Mouse (Mus musculus) hindbrain, embryonic 16.5 days (tissue): Measurements from ENCODE around the gene Zfp524. TPM values are rescaled to one million over a fixed set of nuclear protein-coding genes. Genes with fewer than 3 reads are reported as not detected.
"Not testable (repeated sequence)": the region's sequence is repeated elsewhere in the genome, so short reads cannot be mapped to it uniquely, and the experiment has no call there.

ENCODE experiments used
- ATAC-seq: fragments of 200-750 bp; cut with Nextera tagmentation; 2 replicates; pipeline ENCODE4 v1.8.0; 2017; ENCODE audit warnings: moderate TSS enrichment, moderate library complexity
- H3K27ac ChIP-seq: fragments of 300-500 bp; sonication (generic); 2 replicates; pipeline ENCODE4 v1.5.1; 2014; ENCODE audit warnings: low read depth, mild to moderate bottlenecking, control low read depth, low read length, moderate library complexity
- H3K27me3 ChIP-seq: fragments of 300-500 bp; sonication (generic); replicated peaks from 2 replicates; pipeline ENCODE4 v1.6.1; 2014; ENCODE audit warnings: low read length; ENCODE audit not compliant: control insufficient read depth, insufficient read depth
- H3K36me3 ChIP-seq: fragments of 300-500 bp; sonication (generic); 2 replicates; pipeline ENCODE4 v1.6.1; 2014; ENCODE audit warnings: mild to moderate bottlenecking, low read length, moderate library complexity, mixed read lengths; ENCODE audit not compliant: control insufficient read depth, insufficient read depth
- H3K4me1 ChIP-seq: fragments of 300-500 bp; sonication (generic); 2 replicates; pipeline ENCODE4 v1.6.1; 2014; ENCODE audit warnings: low read depth, low read length; ENCODE audit not compliant: control insufficient read depth, insufficient read depth
- H3K4me2 ChIP-seq: fragments of 300-500 bp; sonication (generic); 2 replicates; pipeline ENCODE4 v1.6.1; 2014; ENCODE audit warnings: mild to moderate bottlenecking, low read length, control low read depth, moderate library complexity
- H3K4me3 ChIP-seq: fragments of 300-500 bp; sonication (generic); 2 replicates; pipeline ENCODE4 v1.5.1; 2014; ENCODE audit warnings: mild to moderate bottlenecking, low read length, control low read depth, moderate library complexity
- H3K9ac ChIP-seq: fragments of 300-500 bp; sonication (generic); 2 replicates; pipeline ENCODE4 v1.6.1; 2014; ENCODE audit warnings: low read depth, mild to moderate bottlenecking, control low read depth, low read length, moderate library complexity
- H3K9me3 ChIP-seq: fragments of 300-500 bp; sonication (generic); 2 replicates; pipeline ENCODE4 v1.6.1; 2014; ENCODE audit warnings: mild to moderate bottlenecking, low read length, moderate library complexity; ENCODE audit not compliant: control insufficient read depth
- WGBS: fragments of 180-500 bp; shearing (Covaris S2); extraction: QIAGEN DNeasy Blood & Tissue Kit; methylation state at CpG from one replicate; pipeline ENCODE4 v1.1.7; 2014; 5-methylcytosine and 5-hydroxymethylcytosine counted together
- polyA plus RNA-seq: library from polyadenylated mRNA; unstranded; fragments of >200 nt; fragmentation: Nextera tagmentation; extraction: Ambion mirVana; gene quantifications from 2 replicates; pipeline ENCODE4 v1.2.1, GENCODE M21; 2015

Zfp524 gene
- polyA plus RNA-seq, 1 experiment from 2014 or later: 9.3 TPM

DNA sequence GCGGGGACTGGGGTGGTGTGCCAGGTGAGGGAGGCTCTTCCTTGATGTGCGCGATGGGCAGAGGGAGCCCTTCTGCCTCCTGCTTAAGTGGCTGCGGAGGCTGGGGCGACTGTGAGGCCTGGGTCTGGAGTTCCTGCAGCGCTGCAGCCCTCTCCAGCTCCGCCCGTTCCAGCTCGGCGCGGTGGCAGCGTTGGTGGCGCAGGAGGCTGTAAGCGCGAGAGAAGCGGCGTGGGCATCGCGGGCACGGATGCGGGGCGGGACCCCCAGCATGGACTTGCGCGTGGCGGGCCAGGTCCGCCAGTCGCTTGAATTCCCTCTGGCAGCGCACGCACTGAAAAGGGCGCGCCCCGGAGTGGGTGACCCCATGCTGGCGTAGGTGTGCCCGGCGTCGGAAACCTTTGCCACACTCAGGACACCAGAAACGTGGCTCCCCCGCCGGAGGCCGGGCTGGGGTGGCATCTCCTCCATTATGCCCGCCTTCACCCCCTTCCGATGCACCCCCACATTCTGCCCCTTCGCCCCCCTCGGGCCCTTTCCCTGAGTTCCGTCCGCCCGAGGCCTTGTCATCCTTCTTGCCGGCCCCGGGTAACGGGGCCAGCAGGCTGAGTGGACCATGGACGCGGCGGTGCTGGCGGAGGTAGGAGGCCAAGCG, 20.7 kb upstream of the Zfp524 start:
- Histone ChIP-seq H3K9ac (peak overlapping the region; percentile 43), H3K9me3 (peaks cover 5% of the 10 kb centered on the region; the same call in 1 of the 2 replicates), H3K4me1 (peaks cover 29% of the 10 kb centered on the region), H3K4me2 (peak overlapping the region; percentile 93), H3K36me3 (peaks cover 18% of the 10 kb centered on the region), H3K27ac (no peak overlapping the region), H3K27me3 (no peaks in the 10 kb centered on the region), H3K4me3 (peak overlapping the region; percentile 56)
- ATAC-seq: no peak
- 41% methylated on average over 55 of the region's 55 CpGs for WGBS

DNA sequence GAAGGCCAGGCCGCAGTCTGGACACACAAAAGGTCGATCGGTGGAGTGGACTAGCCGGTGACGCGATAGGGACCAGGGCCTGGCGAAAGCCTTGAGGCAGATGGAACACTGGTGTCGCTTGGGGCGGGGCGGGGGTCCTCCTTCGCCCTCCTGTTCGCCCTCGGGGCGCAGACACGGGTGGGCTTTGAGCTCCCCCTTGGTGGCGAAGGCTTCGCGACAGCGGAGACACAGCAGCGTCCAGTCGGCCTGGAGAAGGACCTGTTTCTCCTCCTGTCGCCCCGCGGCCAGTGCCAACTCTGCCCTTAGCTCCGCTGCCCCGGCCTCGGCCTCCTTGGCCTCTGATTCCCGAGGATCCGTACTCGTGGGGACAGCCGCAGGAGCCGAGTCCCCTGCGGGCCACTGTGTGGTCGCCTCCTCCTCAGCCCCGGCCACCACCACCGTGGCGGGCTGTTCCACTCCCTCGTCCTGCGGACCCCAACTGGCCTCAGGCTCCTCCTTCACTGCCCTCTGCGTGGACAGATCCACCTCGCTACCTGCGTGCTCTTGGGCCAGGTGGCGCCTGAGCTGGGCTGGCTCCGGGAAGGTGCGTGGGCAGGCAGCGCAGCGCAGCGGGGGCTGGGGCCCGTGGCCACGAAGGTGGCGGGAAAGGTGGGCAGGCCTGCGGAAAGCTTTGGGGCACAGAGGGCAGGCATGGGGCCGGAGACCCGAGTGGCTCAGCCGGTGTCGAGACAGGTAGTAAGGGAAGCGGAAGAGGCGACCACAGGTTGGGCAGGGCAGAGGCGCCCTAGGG, 20.0 kb upstream of the Zfp524 start:
- 51% methylated on average over 59 of the region's 59 CpGs for WGBS
- Histone ChIP-seq H3K4me1 (peaks cover 29% of the 10 kb centered on the region), H3K36me3 (peaks cover 18% of the 10 kb centered on the region), H3K9me3 (peaks cover 5% of the 10 kb centered on the region; the same call in 1 of the 2 replicates), H3K27ac (no peak overlapping the region), H3K4me2 (peak overlapping the region; percentile 93), H3K27me3 (no peaks in the 10 kb centered on the region), H3K4me3 (peak overlapping the region; percentile 56), H3K9ac (peak overlapping the region; percentile 94; the same call in 1 of the 2 replicates)
- no peak for ATAC-seq

DNA sequence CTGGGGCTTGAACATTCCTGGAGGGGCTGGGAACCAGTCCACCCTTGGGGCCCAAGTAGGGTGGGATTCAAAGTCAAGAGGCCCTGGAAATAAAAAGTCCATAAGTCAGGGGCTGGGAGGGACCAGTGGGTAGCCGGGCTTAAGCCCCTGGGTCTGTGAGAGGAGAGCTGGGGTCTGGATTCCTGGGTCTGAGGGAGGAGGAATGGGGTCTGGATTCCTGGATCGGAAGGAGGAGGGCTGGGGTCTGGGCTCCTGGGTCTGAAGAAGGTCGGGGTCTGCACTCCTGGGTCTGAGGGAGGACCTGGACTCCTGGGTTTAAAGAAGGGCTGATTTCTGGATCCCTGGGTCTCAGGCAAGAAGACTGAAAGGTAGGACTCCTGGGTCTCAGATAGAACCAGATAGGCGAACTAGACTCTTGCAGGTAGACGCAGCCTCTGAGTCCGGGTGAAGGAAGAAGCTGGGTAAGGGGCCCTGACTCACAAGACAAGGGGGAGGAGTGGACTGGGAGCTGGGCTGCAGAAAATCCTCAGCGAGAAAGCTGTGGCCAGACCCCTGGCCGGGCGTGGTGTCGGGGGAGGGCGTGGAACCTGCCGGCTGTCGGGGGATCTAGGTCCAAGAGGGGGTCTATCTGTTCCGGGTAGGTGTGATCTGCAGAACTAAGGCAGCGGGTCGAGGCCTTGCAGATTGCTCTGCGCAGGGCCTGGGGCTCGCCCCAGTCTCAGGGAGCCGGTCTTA, 18.8 kb upstream of the Zfp524 start:
- Histone ChIP-seq H3K36me3 (peaks cover 18% of the 10 kb centered on the region), H3K4me3 (peak overlapping the region; percentile 56), H3K27me3 (no peaks in the 10 kb centered on the region), H3K9me3 (peaks cover 5% of the 10 kb centered on the region; the same call in 1 of the 2 replicates), H3K27ac (peak overlapping the region; percentile 57), H3K9ac (peak overlapping the region; percentile 94), H3K4me1 (peaks cover 29% of the 10 kb centered on the region), H3K4me2 (peak overlapping the region; percentile 93)
- ATAC-seq: no peak
- WGBS: 6% methylated on average over 19 of the region's 19 CpGs

DNA sequence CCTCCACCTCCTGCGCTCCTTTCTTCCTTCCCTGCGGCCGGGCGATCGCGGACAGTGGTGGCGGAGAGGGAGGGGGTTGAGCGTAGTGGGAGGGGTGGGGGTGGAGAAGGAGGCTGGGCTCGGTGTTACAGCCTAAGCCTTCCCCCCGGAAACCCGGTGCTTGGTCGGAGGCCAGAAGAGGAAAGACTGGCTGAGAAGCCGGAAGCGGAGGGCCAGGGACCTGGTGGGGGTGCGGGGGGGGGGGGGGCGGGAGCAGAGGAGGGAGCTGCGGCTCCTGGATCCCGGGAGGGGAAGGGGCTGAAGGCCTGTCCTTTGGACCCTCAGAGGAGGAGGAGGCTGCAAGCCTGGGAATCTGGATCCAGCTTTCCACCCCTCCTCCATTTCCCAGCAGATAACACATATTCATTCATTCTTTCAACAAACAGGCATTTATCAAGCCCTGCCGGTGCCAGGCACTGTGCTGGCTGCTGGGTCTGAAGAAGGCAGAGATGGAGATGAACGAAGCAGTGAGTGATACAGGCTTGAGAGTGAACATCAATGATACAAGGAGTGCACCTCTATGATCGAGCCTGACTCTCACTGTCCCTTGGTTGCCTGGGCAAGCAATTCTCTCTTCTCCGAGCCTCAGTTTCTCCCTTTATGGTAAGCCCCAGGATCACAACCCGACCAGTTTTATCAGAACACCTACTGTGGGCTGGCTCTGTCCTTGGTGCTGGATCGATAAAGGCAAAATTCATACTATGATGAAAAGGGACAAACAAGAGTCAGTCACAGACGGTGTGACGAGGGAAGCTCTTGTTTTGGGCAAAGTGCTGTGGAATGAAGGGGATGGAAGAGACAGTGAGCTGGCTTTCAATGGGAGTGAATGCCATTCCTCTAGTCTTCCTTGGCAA, 18.0 kb upstream of the Zfp524 start, which contains the start of gene Zfp579:
Gene Zfp579, minus strand, starts transcription at position 156 of the 893 bp plus-strand sequence.
- no peaks in the 10 kb centered on the region for H3K27me3 ChIP-seq
- peaks cover 12% of the 10 kb centered on the region for H3K36me3 ChIP-seq
- 3% methylated on average over 20 of the region's 26 CpGs for WGBS
- H3K4me3 ChIP-seq: peak within 1 kb of the TSS; percentile 56
- peak; percentile 91 for ATAC-seq
- H3K27ac ChIP-seq: peak within 1 kb of the TSS; percentile 86
- H3K4me2 ChIP-seq: peak within 1 kb of the TSS; percentile 93
- 0 out of 2 replicates have a peak, but pooled peaks cover 3% of the 10 kb centered on the region for H3K9me3 ChIP-seq
- H3K4me1 ChIP-seq: peaks cover 29% of the 10 kb centered on the region
- peak within 1 kb of the TSS; percentile 94 for H3K9ac ChIP-seq

DNA sequence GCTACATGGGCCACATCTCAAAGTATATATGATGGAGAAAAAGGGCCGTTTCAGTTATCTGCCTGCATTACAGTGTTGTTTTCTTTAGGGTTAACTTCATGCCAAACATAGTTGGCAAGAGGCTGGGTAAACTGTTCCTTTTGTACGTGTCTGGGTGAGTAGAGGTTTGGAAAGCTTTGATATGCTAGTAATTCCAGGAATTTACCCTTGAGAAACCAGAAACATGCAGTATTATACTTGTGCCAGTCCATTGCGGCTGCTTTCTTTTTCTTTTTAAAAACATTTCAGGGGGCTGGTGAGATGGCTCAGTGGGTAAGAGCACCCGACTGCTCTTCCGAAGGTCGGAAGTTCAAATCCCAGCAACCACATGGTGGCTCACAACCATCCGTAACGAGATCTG, 17.3 kb upstream of the Zfp524 start:
- no peak for ATAC-seq
- H3K36me3 ChIP-seq: peaks cover 12% of the 10 kb centered on the region
- peaks cover 29% of the 10 kb centered on the region for H3K4me1 ChIP-seq
- H3K9ac ChIP-seq: peak overlapping the region; percentile 94
- H3K9me3 ChIP-seq: 0 out of 2 replicates have a peak, but pooled peaks cover 3% of the 10 kb centered on the region
- WGBS: 69% methylated on average over 6 of the region's 8 CpGs
- H3K4me3 ChIP-seq: peak overlapping the region; percentile 56
- peak overlapping the region; percentile 93 for H3K4me2 ChIP-seq
- no peaks in the 10 kb centered on the region for H3K27me3 ChIP-seq
- peak overlapping the region; percentile 86; the same call in 1 of the 2 replicates for H3K27ac ChIP-seq

DNA sequence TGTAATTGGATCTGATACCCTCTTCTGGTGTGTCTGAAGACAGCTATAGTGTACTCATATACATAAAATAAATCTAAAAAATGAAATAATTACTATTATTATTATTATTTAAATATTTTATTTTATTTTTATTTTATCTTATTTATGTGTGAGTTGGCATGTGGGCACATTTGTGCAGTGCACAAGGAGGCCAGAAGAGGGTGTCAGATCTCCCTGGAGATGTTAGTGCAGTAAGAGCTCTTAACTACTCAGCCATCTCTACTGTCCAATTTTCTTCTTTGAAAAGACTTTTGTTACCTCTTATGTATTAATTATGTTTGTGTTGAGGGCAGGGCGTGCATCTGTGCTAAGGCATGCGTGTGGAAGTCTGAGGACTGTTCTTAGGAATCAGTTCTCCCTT, 14.3 kb upstream of the Zfp524 start:
- no peak overlapping the region for H3K4me2 ChIP-seq
- no peaks in the 10 kb centered on the region for H3K9me3 ChIP-seq
- no peak overlapping the region for H3K4me3 ChIP-seq
- peaks cover 11% of the 10 kb centered on the region for H3K4me1 ChIP-seq
- no peak overlapping the region for H3K9ac ChIP-seq
- H3K27me3 ChIP-seq: no peaks in the 10 kb centered on the region
- 65% methylated on average over 2 of the region's 2 CpGs for WGBS
- no peak for ATAC-seq
- H3K36me3 ChIP-seq: no peaks in the 10 kb centered on the region
- H3K27ac ChIP-seq: no peak overlapping the region

DNA sequence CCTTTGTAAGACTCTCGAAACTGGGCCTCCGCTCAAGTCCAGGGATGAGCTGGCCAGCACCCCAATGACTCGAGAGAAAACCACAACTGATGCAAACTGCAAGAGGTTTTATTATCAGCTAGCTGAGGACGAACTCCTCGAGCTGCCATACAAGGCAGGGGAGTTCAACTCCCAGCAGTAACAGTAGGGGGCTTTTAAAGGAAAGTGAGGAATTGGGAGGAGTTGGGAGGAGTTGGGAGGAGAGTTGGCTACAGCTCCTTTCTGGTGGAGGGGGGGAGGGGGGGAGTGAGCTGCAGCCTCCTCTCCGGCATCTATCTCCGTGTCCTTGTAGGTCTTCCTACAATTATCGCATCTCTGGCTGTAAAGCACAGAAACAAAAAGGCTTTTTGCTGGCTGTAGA, 11.3 kb upstream of the Zfp524 start:
- not testable (repeated sequence) for H3K4me1 ChIP-seq, ATAC-seq, H3K4me2 ChIP-seq, H3K9ac ChIP-seq, H3K27me3 ChIP-seq, H3K4me3 ChIP-seq, H3K9me3 ChIP-seq, H3K27ac ChIP-seq
- WGBS: 63% methylated on average over 8 of the region's 8 CpGs
- H3K36me3 ChIP-seq: peaks cover 11% of the 10 kb centered on the region; the same call in 1 of the 2 replicates

DNA sequence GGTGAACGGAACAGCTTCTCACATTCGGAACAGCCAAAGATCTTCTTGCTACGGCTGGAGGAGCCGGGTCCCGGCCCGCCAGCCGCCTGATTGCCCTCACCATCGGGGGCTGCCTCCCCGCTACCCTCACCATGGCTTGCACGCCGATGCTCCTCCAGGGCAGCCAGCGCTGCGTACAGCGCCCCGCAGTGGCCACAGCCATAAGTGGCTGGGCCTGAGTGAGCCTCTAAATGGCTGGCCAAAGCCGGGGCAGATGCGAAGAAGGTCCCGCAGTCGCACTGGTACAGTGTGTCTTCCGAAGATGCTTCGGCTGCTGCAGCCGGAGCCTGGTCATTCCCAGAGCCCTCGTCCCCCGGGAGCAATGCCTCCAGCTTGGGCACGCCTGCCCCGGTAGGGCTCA, 6.0 kb upstream of the Zfp524 start:
- H3K4me2 ChIP-seq: no peak overlapping the region
- H3K4me1 ChIP-seq: no peaks in the 10 kb centered on the region
- no peak overlapping the region for H3K27ac ChIP-seq
- no peaks in the 10 kb centered on the region for H3K27me3 ChIP-seq
- H3K36me3 ChIP-seq: peaks cover 51% of the 10 kb centered on the region
- ATAC-seq: no peak
- WGBS: 96% methylated on average over 25 of the region's 26 CpGs
- no peak overlapping the region for H3K9ac ChIP-seq
- no peaks in the 10 kb centered on the region for H3K9me3 ChIP-seq
- no peak overlapping the region for H3K4me3 ChIP-seq
